Mouse (Mus musculus) spleen, adult 2 months (tissue): ENCODE results near the gene Stx8.

ENCODE experiments used
- CTCF ChIP-seq: fragments of 200-500 bp; IDR thresholded peaks from 2 replicates; pipeline ENCODE4 v1.5.1; 2011; ENCODE audit warnings: mild to moderate bottlenecking, inconsistent platforms; ENCODE audit not compliant: insufficient read depth, insufficient read length, insufficient replicate concordance; ENCODE audit errors: extremely low read depth
- POLR2A ChIP-seq: fragments of 200-500 bp; IDR thresholded peaks from 2 replicates; pipeline ENCODE4 v1.6.1; 2011; ENCODE audit warnings: low read depth, low read length, inconsistent platforms

DNA sequence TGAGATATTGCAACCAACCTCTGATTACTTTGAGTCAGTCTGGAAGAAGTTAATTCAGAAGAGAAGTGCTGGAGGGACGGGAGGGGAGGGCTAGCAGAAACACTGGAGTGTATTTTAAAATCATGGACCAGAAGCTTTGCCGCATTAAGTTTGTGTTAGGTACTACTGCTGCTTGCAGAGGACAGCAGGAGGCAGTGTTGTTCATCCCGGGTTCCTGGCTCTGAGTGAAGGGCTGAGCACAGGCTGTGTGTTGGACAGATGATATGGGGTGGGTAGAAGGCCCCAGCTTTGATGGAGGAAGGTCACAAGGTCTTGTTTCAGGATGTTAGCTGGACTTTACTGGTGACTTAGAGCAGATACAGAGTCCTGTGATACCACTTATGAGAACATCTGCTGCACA lies 80.9 kb downstream of the Stx8 start:
- TF ChIP-seq CTCF (no peak), POLR2A (no peak)
